Mouse (Mus musculus) limb, embryonic 12.5 days (tissue): ENCODE measurements around the gene Speg. TPM values are rescaled to one million over a fixed set of nuclear protein-coding genes. Genes with fewer than 3 reads are reported as not detected.

Source experiments
- ATAC-seq: fragments of 200-750 bp; cut with Nextera tagmentation; 2 replicates; pipeline ENCODE4 v1.8.0; 2017; ENCODE audit warnings: low read depth, moderate TSS enrichment; ENCODE audit not compliant: insufficient number of reproducible peaks, insufficient read depth, low FRiP score, low TSS enrichment
- H3K27ac ChIP-seq: fragments of 300-500 bp; sonication (generic); 2 replicates; pipeline ENCODE4 v1.5.1; 2016; ENCODE audit warnings: mild to moderate bottlenecking, moderate library complexity
- H3K27me3 ChIP-seq: fragments of 300-500 bp; sonication (generic); 2 replicates; pipeline ENCODE4 v1.6.1; 2016; ENCODE audit warnings: mild to moderate bottlenecking, moderate library complexity
- H3K36me3 ChIP-seq: fragments of 300-500 bp; sonication (generic); 2 replicates; pipeline ENCODE4 v1.6.1; 2016; ENCODE audit warnings: mild to moderate bottlenecking, moderate library complexity
- H3K4me1 ChIP-seq: fragments of 300-500 bp; sonication (generic); replicated peaks from 2 replicates; pipeline ENCODE4 v1.6.1; 2016
- H3K4me2 ChIP-seq: fragments of 300-500 bp; sonication (generic); 2 replicates; pipeline ENCODE4 v1.6.1; 2016; ENCODE audit warnings: mild to moderate bottlenecking, moderate library complexity
- H3K4me3 ChIP-seq: fragments of 300-500 bp; sonication (generic); replicated peaks from 2 replicates; pipeline ENCODE4 v1.5.1; 2016; ENCODE audit warnings: mild to moderate bottlenecking
- H3K9ac ChIP-seq: fragments of 300-500 bp; sonication (generic); replicated peaks from 2 replicates; pipeline ENCODE4 v1.6.1; 2016; ENCODE audit warnings: mild to moderate bottlenecking, moderate library complexity
- H3K9me3 ChIP-seq: fragments of 300-500 bp; sonication (generic); 2 replicates; pipeline ENCODE4 v1.6.1; 2016; ENCODE audit warnings: mild to moderate bottlenecking, moderate library complexity
- WGBS: fragments of 180-500 bp; shearing (Covaris S2); methylation state at CpG from one replicate; pipeline ENCODE4 v1.1.7; 2016; 5-methylcytosine and 5-hydroxymethylcytosine counted together
- polyA plus RNA-seq: library from polyadenylated mRNA; unstranded; fragments of >200 nt; fragmentation: Nextera tagmentation; extraction: Ambion mirVana; gene quantifications from 2 replicates; pipeline ENCODE4 v1.2.1, GENCODE M21; 2016

Speg gene
- polyA plus RNA-seq, 1 experiment from 2014 or later, result 30.4 TPM

GRCm38 (mm10) chr1:75444208-75444607 lies 69.1 kb downstream of the Speg start:
- Histone ChIP-seq H3K9me3 (no peaks in the 10 kb centered on the region), H3K4me2 (no peak overlapping the region), H3K9ac (no peak overlapping the region), H3K27ac (no peak overlapping the region), H3K36me3 (peaks cover 21% of the 10 kb centered on the region; the same call in 1 of the 2 replicates), H3K4me3 (no peak overlapping the region), H3K27me3 (peaks cover 64% of the 10 kb centered on the region), H3K4me1 (peaks cover 58% of the 10 kb centered on the region)
- ATAC-seq, result no peak
- WGBS, result 40% methylated on average over 3 of the region's 3 CpGs

- Histone ChIP-seq H3K27me3 (peaks cover 74% of the 10 kb centered on the region), H3K4me2 (no peak overlapping the region), H3K4me3 (no peak overlapping the region), H3K9me3 (no peaks in the 10 kb centered on the region), H3K4me1 (peaks cover 68% of the 10 kb centered on the region), H3K36me3 (peaks cover 21% of the 10 kb centered on the region; the same call in 1 of the 2 replicates), H3K27ac (no peak overlapping the region), H3K9ac (no peak overlapping the region)
- 11% methylated on average over 9 of the region's 9 CpGs for WGBS
- no peak for ATAC-seq
Observed at GRCm38 (mm10) chr1:75445141-75445701, 70.1 kb downstream of the Speg start.

GRCm38 (mm10) chr1:75445751-75446611 lies 70.9 kb downstream of the Speg start:
- Histone ChIP-seq H3K27ac (no peak overlapping the region), H3K36me3 (peaks cover 16% of the 10 kb centered on the region; the same call in 1 of the 2 replicates), H3K27me3 (peaks cover 81% of the 10 kb centered on the region), H3K9me3 (no peaks in the 10 kb centered on the region), H3K9ac (no peak overlapping the region), H3K4me2 (peak overlapping the region; percentile 47), H3K4me1 (peaks cover 75% of the 10 kb centered on the region), H3K4me3 (peak overlapping the region; percentile 16)
- 2% methylated on average over 22 of the region's 22 CpGs for WGBS
- no peak for ATAC-seq

- peaks cover 13% of the 10 kb centered on the region; the same call in 1 of the 2 replicates for H3K36me3 ChIP-seq
- 2% methylated on average over 20 of the region's 20 CpGs for WGBS
- H3K4me2 ChIP-seq, result peak overlapping the region; percentile 47
- no peaks in the 10 kb centered on the region for H3K9me3 ChIP-seq
- no peak overlapping the region for H3K4me3 ChIP-seq
- ATAC-seq, result no peak
- peaks cover 88% of the 10 kb centered on the region for H3K27me3 ChIP-seq
- peaks cover 80% of the 10 kb centered on the region for H3K4me1 ChIP-seq
- H3K27ac ChIP-seq, result no peak overlapping the region
- 0 out of 2 replicates have a peak overlapping the region, but pooled peaks have one; percentile 14 for H3K9ac ChIP-seq
Observed at GRCm38 (mm10) chr1:75446656-75447055, 71.6 kb downstream of the Speg start.

- peaks cover 6% of the 10 kb centered on the region; the same call in 1 of the 2 replicates for H3K36me3 ChIP-seq
- H3K9ac ChIP-seq, result no peak overlapping the region; the same call in 1 of the 2 replicates
- peak overlapping the region; percentile 47 for H3K4me2 ChIP-seq
- no peaks in the 10 kb centered on the region for H3K9me3 ChIP-seq
- no peak for ATAC-seq
- peak overlapping the region; percentile 19 for H3K4me3 ChIP-seq
- WGBS, result 0% methylated on average over 10 of the region's 10 CpGs
- H3K27me3 ChIP-seq, result peaks cover 93% of the 10 kb centered on the region
- H3K4me1 ChIP-seq, result peaks cover 80% of the 10 kb centered on the region
- H3K27ac ChIP-seq, result no peak overlapping the region
Observed at GRCm38 (mm10) chr1:75447265-75448051, 72.4 kb downstream of the Speg start.

- WGBS, result under 1% methylated on average over 7 of the region's 7 CpGs
- Histone ChIP-seq H3K36me3 (no peaks in the 10 kb centered on the region), H3K9ac (no peak overlapping the region; the same call in 1 of the 2 replicates), H3K4me3 (peak overlapping the region; percentile 19), H3K27ac (no peak overlapping the region), H3K4me1 (peaks cover 82% of the 10 kb centered on the region), H3K9me3 (no peaks in the 10 kb centered on the region), H3K27me3 (peaks cover 99% of the 10 kb centered on the region), H3K4me2 (peak overlapping the region; percentile 45)
- no peak for ATAC-seq
Observed at GRCm38 (mm10) chr1:75448052-75448431, 72.9 kb downstream of the Speg start.

GRCm38 (mm10) chr1:75448937-75449336 lies 73.8 kb downstream of the Speg start:
- no peak overlapping the region for H3K27ac ChIP-seq

GRCm38 (mm10) chr1:75449377-75450135 lies 74.5 kb downstream of the Speg start:
- Histone ChIP-seq H3K4me3 (no peak overlapping the region), H3K4me2 (peak overlapping the region; percentile 56), H3K9me3 (no peaks in the 10 kb centered on the region), H3K27ac (no peak overlapping the region), H3K27me3 (peaks cover 99% of the 10 kb centered on the region), H3K9ac (no peak overlapping the region), H3K4me1 (peaks cover 84% of the 10 kb centered on the region), H3K36me3 (no peaks in the 10 kb centered on the region)
- no peak for ATAC-seq
- WGBS, result 2% methylated on average over 8 of the region's 8 CpGs

More at GRCm38 (mm10) chr1:75448937-75449336, 73.8 kb downstream of the Speg start:
- Histone ChIP-seq H3K9me3 (no peaks in the 10 kb centered on the region), H3K9ac (no peak overlapping the region), H3K36me3 (no peaks in the 10 kb centered on the region), H3K4me3 (no peak overlapping the region), H3K27me3 (peaks cover 99% of the 10 kb centered on the region), H3K4me2 (peak overlapping the region; percentile 45), H3K4me1 (peaks cover 84% of the 10 kb centered on the region)
- 1% methylated on average over 14 of the region's 14 CpGs for WGBS
- ATAC-seq, result no peak

- WGBS, result 3% methylated on average over 35 of the region's 35 CpGs
- H3K27ac ChIP-seq, result no peak within 1 kb of the TSS
Observed at GRCm38 (mm10) chr1:75450314-75451005, 75.4 kb downstream of the Speg start, which contains the start of gene Asic4. Asic4 (plus strand) TSS chr1:75450436.

GRCm38 (mm10) chr1:75451900-75452299 lies 76.8 kb downstream of the Speg start:
- no peak for ATAC-seq
- H3K9me3 ChIP-seq, result no peaks in the 10 kb centered on the region
- H3K4me2 ChIP-seq, result no peak overlapping the region
- H3K9ac ChIP-seq, result no peak overlapping the region
- no peak overlapping the region for H3K27ac ChIP-seq
- H3K27me3 ChIP-seq, result peaks cover 97% of the 10 kb centered on the region
- H3K4me3 ChIP-seq, result no peak overlapping the region
- peaks cover 82% of the 10 kb centered on the region for H3K4me1 ChIP-seq
- H3K36me3 ChIP-seq, result no peaks in the 10 kb centered on the region
- 66% methylated on average over 5 of the region's 5 CpGs for WGBS

More at GRCm38 (mm10) chr1:75450314-75451005, 75.4 kb downstream of the Speg start, which contains the start of gene Asic4:
- no peak for ATAC-seq
- Histone ChIP-seq H3K4me1 (peaks cover 80% of the 10 kb centered on the region), H3K27me3 (peaks cover 97% of the 10 kb centered on the region), H3K36me3 (no peaks in the 10 kb centered on the region), H3K9ac (peak within 1 kb of the TSS; percentile 42), H3K9me3 (no peaks in the 10 kb centered on the region), H3K4me2 (peak within 1 kb of the TSS; percentile 56), H3K4me3 (peak within 1 kb of the TSS; percentile 32)
